Mouse (Mus musculus) telencephalon, adult 2 months (tissue): Measurements from ENCODE around the gene Ccdc157.
"Not testable (repeated sequence)": the region's sequence is repeated elsewhere in the genome, so short reads cannot be mapped to it uniquely, and the experiment has no call there.

Experiments
- DNase-seq: peaks from one replicate; pipeline ENCODE4 v3.0.0-alpha.2; 2011; ENCODE audit warnings: low read depth, low spot score

The Ccdc157 gene

GRCm38 (mm10) chr11:4133450-4133849 lies 26.6 kb downstream of the Ccdc157 start:
- DNase-seq = no peak

GRCm38 (mm10) chr11:4128461-4128860 lies 31.6 kb downstream of the Ccdc157 start:
- not testable (repeated sequence) for DNase-seq

GRCm38 (mm10) chr11:4127059-4127458 lies 33.0 kb downstream of the Ccdc157 start:
- DNase-seq = no peak

- no peak for DNase-seq
Measured at GRCm38 (mm10) chr11:4123922-4124321, 36.2 kb downstream of the Ccdc157 start.

GRCm38 (mm10) chr11:4122742-4123579 lies 37.1 kb downstream of the Ccdc157 start, which contains the start of gene Sec14l2:
Gene Sec14l2, minus strand, starts transcription at chr11:4123415.
- no peak for DNase-seq

GRCm38 (mm10) chr11:4122226-4122625 lies 37.9 kb downstream of the Ccdc157 start:
- DNase-seq = no peak

GRCm38 (mm10) chr11:4121691-4122090 lies 38.4 kb downstream of the Ccdc157 start:
- no peak for DNase-seq

- DNase-seq = no peak
Measured at GRCm38 (mm10) chr11:4119635-4120034, 40.5 kb downstream of the Ccdc157 start.

- DNase-seq = no peak
Measured at GRCm38 (mm10) chr11:4118081-4118921, 41.8 kb downstream of the Ccdc157 start.

- DNase-seq = no peak
Measured at GRCm38 (mm10) chr11:4117372-4118071, 42.6 kb downstream of the Ccdc157 start.

GRCm38 (mm10) chr11:4116458-4117141 lies 43.5 kb downstream of the Ccdc157 start:
- no peak for DNase-seq

- DNase-seq = no peak
Measured at GRCm38 (mm10) chr11:4115407-4115806, 44.7 kb downstream of the Ccdc157 start.

- DNase-seq = not testable (repeated sequence)
Measured at GRCm38 (mm10) chr11:4114541-4114940, 45.6 kb downstream of the Ccdc157 start.

- no peak for DNase-seq
Measured at GRCm38 (mm10) chr11:4113970-4114369, 46.1 kb downstream of the Ccdc157 start.

- DNase-seq = no peak
Measured at GRCm38 (mm10) chr11:4113496-4113895, 46.6 kb downstream of the Ccdc157 start.

GRCm38 (mm10) chr11:4112861-4113260 lies 47.2 kb downstream of the Ccdc157 start:
- no peak for DNase-seq

- DNase-seq = no peak
Measured at GRCm38 (mm10) chr11:4112033-4112432, 48.1 kb downstream of the Ccdc157 start.

GRCm38 (mm10) chr11:4108691-4109090 lies 51.4 kb downstream of the Ccdc157 start:
- DNase-seq = no peak

GRCm38 (mm10) chr11:4107901-4108300 lies 52.2 kb downstream of the Ccdc157 start:
- DNase-seq = not testable (repeated sequence)

- DNase-seq = peak; percentile 87
Measured at GRCm38 (mm10) chr11:4105444-4105843, 54.6 kb downstream of the Ccdc157 start.

GRCm38 (mm10) chr11:4104989-4105388 lies 55.1 kb downstream of the Ccdc157 start:
- no peak for DNase-seq
